11 mouse cellular contexts compared by ENCODE assay signal in genomic region chr8:92134434-92134833, GRCm38 (mm10).
DNase-seq lines count a peak whose midpoint lies in the region; ATAC-seq lines count a peak whose summit lies in the region.
"Had no signal": no experiment of that assay in that cellular context is flagged by ENCODE, and none has a peak within 500 bp of the region (broad histone marks: within the 10 kb centered on the region; RNA-seq: fewer than 3 reads in every experiment).

No protein-coding gene starts in this region.

- no peaks in the 10 kb centered on the region for H3K36me3 ChIP-seq in hindbrain, embryonic 11.5 days (ENCODE audit: control insufficient read depth, insufficient read depth, low read length)
- H3K36me3 ChIP-seq in midbrain, embryonic 16.5 days (ENCODE audit: control insufficient read depth, insufficient read depth, low read length) = no peaks in the 10 kb centered on the region
- H3K36me3 ChIP-seq: G1E; limb, embryonic 15.5 days had no signal

- 8% methylated on average over 5 of the region's 5 CpGs for WGBS in hindbrain, embryonic 11.5 days
- WGBS in midbrain, embryonic 16.5 days = 10% methylated on average over 5 of the region's 5 CpGs

- peak; percentile 83 for DNase-seq in R1 (ENCODE audit: low read depth, low spot score)
- peak; percentile 77 for DNase-seq in embryo, embryonic 11 days
- peak; percentile 79 for DNase-seq in hindbrain, embryonic 11.5 days (ENCODE audit: low spot score)
- no peak for DNase-seq in gastrocnemius, adult 18-20 months (ENCODE audit: low spot score)
- DNase-seq in right cerebral cortex, postnatal 4 days = no peak
- DNase-seq: adrenal gland, adult 8-10 months; lung, postnatal 14 days had no signal

- ATAC-seq in hindbrain, embryonic 11.5 days (ENCODE audit: low FRiP score) = peak; percentile 64
- peak; percentile 36; the same call in 1 of the 2 replicates for ATAC-seq in midbrain, embryonic 16.5 days
- ATAC-seq in CD4-positive, CD25-positive, alpha-beta regulatory T cell, adult 4 months = no peak

- no peak overlapping the region for H3K9ac ChIP-seq in hindbrain, embryonic 11.5 days (ENCODE audit: low read depth, low read length)
- H3K9ac ChIP-seq in midbrain, embryonic 16.5 days (ENCODE audit: low read depth, low read length) = no peak overlapping the region
- H3K9ac ChIP-seq: limb, embryonic 15.5 days had no signal

- H3K4me3 ChIP-seq in hindbrain, embryonic 11.5 days (ENCODE audit: low read depth, low read length) = no peak overlapping the region
- no peak overlapping the region for H3K4me3 ChIP-seq in midbrain, embryonic 16.5 days (ENCODE audit: low read depth, low read length)
- H3K4me3 ChIP-seq: limb, embryonic 15.5 days had no signal

- no peak overlapping the region for H3K4me2 ChIP-seq in hindbrain, embryonic 11.5 days (replicated peaks; ENCODE audit: low read depth, low read length)
- H3K4me2 ChIP-seq in midbrain, embryonic 16.5 days (ENCODE audit: low read length) = no peak overlapping the region
- H3K4me2 ChIP-seq: limb, embryonic 15.5 days had no signal

- H3K4me1 ChIP-seq in hindbrain, embryonic 11.5 days (replicated peaks; ENCODE audit: control insufficient read depth, insufficient read depth, low read length) = peaks cover 4% of the 10 kb centered on the region; the same call in 1 of the 2 replicates
- H3K4me1 ChIP-seq in midbrain, embryonic 16.5 days (ENCODE audit: control insufficient read depth, insufficient read depth, low read length) = peaks cover 15% of the 10 kb centered on the region; the same call in 1 of the 2 replicates

- no peak overlapping the region for H3K27ac ChIP-seq in hindbrain, embryonic 11.5 days (ENCODE audit: low read depth, low read length)
- no peak overlapping the region for H3K27ac ChIP-seq in midbrain, embryonic 16.5 days (ENCODE audit: low read length)
- H3K27ac ChIP-seq: limb, embryonic 15.5 days had no signal

- peaks cover 2% of the 10 kb centered on the region; the same call in 1 of the 2 replicates for H3K27me3 ChIP-seq in hindbrain, embryonic 11.5 days (ENCODE audit: control insufficient read depth, insufficient read depth, low read length)
- H3K27me3 ChIP-seq in midbrain, embryonic 16.5 days (ENCODE audit: control insufficient read depth, insufficient read depth, low read depth, low read length) = no peaks in the 10 kb centered on the region

- no peaks in the 10 kb centered on the region for H3K9me3 ChIP-seq in hindbrain, embryonic 11.5 days (ENCODE audit: control insufficient read depth, low read length)
- H3K9me3 ChIP-seq in midbrain, embryonic 16.5 days (replicated peaks; ENCODE audit: control insufficient read depth, low read length, poor library complexity, severe bottlenecking) = no peaks in the 10 kb centered on the region
- H3K9me3 ChIP-seq: limb, embryonic 15.5 days had no signal

Comparison
In these comparisons a context has a peak if more than half of its experiments do, and no peak if none do; other contexts are left out.
1. DNase-seq: peak in R1 (single experiment), embryo, embryonic 11 days (single experiment) and hindbrain, embryonic 11.5 days (single experiment); none in gastrocnemius, adult 18-20 months (single experiment) and right cerebral cortex, postnatal 4 days (single experiment).